Mouse (Mus musculus): ENCODE measurements around the gene Tpsg1. TPM values are rescaled to one million over a fixed set of nuclear protein-coding genes. Genes with fewer than 3 reads are reported as not detected.

The Tpsg1 gene
- 3.5 and 4.7 TPM in 2 replicates for polyA plus RNA-seq (2015; fragmentation: Nextera tagmentation; extraction: Ambion mirVana)

DNA sequence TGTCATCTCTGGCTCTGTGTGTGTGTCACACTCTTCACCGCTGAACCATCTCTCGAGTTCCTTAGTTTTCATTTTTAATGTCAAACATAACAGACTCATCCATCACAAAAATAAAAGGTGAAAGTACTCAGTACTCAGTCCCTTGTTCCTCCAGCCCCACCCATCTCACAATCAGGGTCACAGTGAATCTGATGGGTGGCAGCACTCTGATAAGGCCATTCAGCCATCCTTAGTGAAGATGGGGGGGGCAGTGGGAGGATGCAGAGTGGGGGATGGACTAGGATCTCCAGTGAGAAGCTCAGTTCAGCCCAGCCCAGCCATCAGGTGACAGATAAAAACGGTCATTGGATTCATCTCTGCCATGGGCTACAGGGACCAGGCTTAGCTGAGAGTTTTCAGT is at the start of gene Tpsg1:
Tpsg1 (plus strand) TSS at position 301 of the 400 bp plus-strand sequence.
- H3K27me3 ChIP-seq (replicated peaks), result no peaks in the 10 kb centered on the region
- no peak within 1 kb of the TSS for H3K4me3 ChIP-seq (replicated peaks)
- no peak within 1 kb of the TSS for H3K4me2 ChIP-seq
- no peak for ATAC-seq (ENCODE audit: insufficient read depth, low FRiP score, low read depth)
- H3K9ac ChIP-seq, result no peak within 1 kb of the TSS
- 83% methylated on average over 3 of the region's 3 CpGs for WGBS
- 0 out of 2 replicates have a peak, but pooled peaks cover 5% of the 10 kb centered on the region for H3K4me1 ChIP-seq
- H3K9me3 ChIP-seq, result no peaks in the 10 kb centered on the region
- no peak within 1 kb of the TSS for H3K27ac ChIP-seq
- H3K36me3 ChIP-seq, result no peaks in the 10 kb centered on the region

DNA sequence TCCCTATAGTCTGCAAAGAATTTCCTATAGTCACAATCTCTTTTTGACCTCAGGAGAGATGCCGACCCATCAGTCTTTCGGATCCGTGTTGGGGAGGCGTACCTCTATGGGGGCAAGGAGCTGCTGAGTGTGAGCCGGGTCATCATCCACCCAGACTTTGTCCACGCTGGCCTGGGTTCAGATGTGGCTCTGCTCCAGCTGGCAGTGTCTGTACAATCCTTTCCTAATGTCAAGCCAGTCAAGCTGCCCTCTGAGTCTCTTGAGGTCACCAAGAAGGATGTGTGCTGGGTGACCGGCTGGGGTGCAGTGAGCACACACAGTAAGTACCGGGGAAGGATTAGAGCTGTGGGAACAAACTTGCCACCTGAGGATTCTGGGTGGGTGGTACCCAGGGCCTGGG is 48.3 kb upstream of the Tpsg1 start:
- Histone ChIP-seq H3K27ac (no peak overlapping the region), H3K9ac (no peak overlapping the region), H3K36me3 (no peaks in the 10 kb centered on the region), H3K27me3 (replicated peaks) (0 out of 2 replicates have a peak, but pooled peaks cover 2% of the 10 kb centered on the region), H3K9me3 (no peaks in the 10 kb centered on the region), H3K4me1 (no peaks in the 10 kb centered on the region), H3K4me2 (no peak overlapping the region), H3K4me3 (replicated peaks) (no peak overlapping the region)
- 85% methylated on average over 8 of the region's 8 CpGs for WGBS
- no peak for ATAC-seq (ENCODE audit: insufficient read depth, low FRiP score, low read depth)

DNA sequence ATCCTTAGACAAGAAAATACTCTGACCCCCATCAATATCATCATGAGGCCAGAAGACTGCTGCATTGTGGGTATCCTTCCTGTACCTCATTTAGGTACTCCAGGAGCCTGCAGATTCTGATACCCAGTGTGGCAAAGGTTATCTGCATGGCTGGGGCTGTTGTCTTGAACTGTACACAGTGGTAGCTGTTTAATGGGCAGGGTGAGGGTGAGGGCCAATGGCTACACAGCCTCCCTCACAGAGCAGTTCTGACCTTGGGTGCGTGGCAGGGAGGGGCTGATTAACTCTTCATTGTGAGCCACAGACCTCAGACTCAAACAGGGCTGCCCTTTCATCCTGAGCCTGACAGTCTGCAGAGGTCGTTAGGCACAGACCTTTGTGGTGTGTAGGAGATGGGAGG is 46.1 kb upstream of the Tpsg1 start:
- no peak overlapping the region for H3K9ac ChIP-seq
- H3K36me3 ChIP-seq, result no peaks in the 10 kb centered on the region
- no peak overlapping the region for H3K4me2 ChIP-seq
- no peak overlapping the region for H3K27ac ChIP-seq
- H3K27me3 ChIP-seq (replicated peaks), result 0 out of 2 replicates have a peak, but pooled peaks cover 2% of the 10 kb centered on the region
- WGBS, result 9% methylated on average over 2 of the region's 2 CpGs
- no peaks in the 10 kb centered on the region for H3K9me3 ChIP-seq
- no peaks in the 10 kb centered on the region for H3K4me1 ChIP-seq
- ATAC-seq (ENCODE audit: insufficient read depth, low FRiP score, low read depth), result peak; percentile 47; the same call in 1 of the 2 replicates
- no peak overlapping the region for H3K4me3 ChIP-seq (replicated peaks)

DNA sequence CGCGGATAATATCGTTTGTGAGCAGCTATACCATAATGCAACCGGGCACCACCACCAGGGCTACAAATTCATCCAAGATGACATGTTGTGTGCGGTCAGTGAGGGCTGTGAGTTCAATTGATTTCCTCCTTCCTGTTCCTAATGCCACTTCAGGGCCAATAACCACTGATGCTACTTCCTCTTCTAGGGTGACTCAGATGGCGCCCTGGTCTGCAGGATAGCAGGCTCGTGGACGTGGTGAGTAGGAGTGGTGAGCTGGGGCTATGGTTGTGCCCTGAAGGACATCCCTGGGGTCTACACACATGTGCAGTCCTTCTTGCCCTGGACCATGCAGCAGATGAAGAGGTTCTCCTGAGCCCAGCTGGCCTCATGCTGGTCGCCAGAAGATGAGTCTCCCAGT is 36.8 kb upstream of the Tpsg1 start:
- no peaks in the 10 kb centered on the region for H3K36me3 ChIP-seq
- no peak overlapping the region for H3K4me2 ChIP-seq
- WGBS, result 71% methylated on average over 9 of the region's 9 CpGs

DNA sequence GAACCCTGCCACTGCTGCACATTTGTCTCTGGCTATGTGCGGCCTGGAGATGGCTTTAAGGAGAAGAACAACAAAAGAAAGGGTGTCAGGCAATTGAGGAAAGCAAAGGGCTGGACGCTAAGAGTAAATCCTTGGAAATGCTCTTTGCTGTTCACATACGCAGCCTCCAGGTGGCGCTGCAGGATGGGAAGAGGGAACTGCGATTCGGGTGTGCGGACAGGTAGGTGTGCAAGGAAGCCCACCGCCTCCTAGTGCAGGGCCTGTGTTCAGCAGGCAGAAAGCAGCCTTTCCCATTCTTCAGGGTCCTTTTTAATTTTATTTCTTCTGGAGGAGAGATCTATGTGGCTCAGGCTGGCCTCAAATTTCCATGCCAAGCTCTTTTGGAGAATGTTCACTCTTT is 35.1 kb upstream of the Tpsg1 start:
- Histone ChIP-seq H3K27me3 (replicated peaks) (peaks cover 4% of the 10 kb centered on the region; the same call in 1 of the 2 replicates), H3K9ac (no peak overlapping the region), H3K36me3 (no peaks in the 10 kb centered on the region), H3K27ac (no peak overlapping the region), H3K4me1 (no peaks in the 10 kb centered on the region), H3K4me2 (no peak overlapping the region), H3K4me3 (replicated peaks) (no peak overlapping the region), H3K9me3 (no peaks in the 10 kb centered on the region)
- no peak for ATAC-seq (ENCODE audit: insufficient read depth, low FRiP score, low read depth)
- WGBS, result 4% methylated on average over 8 of the region's 8 CpGs

More for the DNA sequence above, 36.8 kb upstream of the Tpsg1 start:
- H3K9me3 ChIP-seq, result no peaks in the 10 kb centered on the region
- peaks cover 4% of the 10 kb centered on the region; the same call in 1 of the 2 replicates for H3K27me3 ChIP-seq (replicated peaks)
- H3K9ac ChIP-seq, result no peak overlapping the region
- no peak overlapping the region for H3K27ac ChIP-seq
- H3K4me1 ChIP-seq, result no peaks in the 10 kb centered on the region
- H3K4me3 ChIP-seq (replicated peaks), result no peak overlapping the region
- no peak for ATAC-seq (ENCODE audit: insufficient read depth, low FRiP score, low read depth)

DNA sequence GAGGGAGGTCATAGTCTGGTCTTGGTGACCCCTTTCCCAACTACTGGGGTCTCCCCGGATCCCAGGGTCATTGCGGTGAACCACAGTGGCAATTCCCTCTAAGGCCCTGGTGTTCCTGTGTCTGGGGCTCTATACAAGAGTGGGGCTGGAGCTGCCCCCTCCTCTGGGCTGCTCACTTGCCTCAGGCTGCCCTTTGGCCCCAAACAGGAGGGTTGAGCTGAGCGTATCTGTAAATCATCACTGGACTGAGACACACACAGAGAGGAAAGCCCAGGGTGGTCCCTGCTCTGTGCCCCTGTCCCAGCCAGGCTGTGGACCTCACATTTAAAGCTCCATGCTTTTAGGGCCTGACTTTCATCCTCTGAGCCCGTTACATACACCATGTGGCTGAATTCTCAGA is 30.9 kb upstream of the Tpsg1 start:
- H3K9ac ChIP-seq, result no peak overlapping the region
- peaks cover 4% of the 10 kb centered on the region; the same call in 1 of the 2 replicates for H3K27me3 ChIP-seq (replicated peaks)
- no peaks in the 10 kb centered on the region for H3K4me1 ChIP-seq
- 76% methylated on average over 4 of the region's 4 CpGs for WGBS
- H3K27ac ChIP-seq, result no peak overlapping the region
- H3K36me3 ChIP-seq, result no peaks in the 10 kb centered on the region
- no peak for ATAC-seq (ENCODE audit: insufficient read depth, low FRiP score, low read depth)
- H3K4me3 ChIP-seq (replicated peaks), result no peak overlapping the region
- no peaks in the 10 kb centered on the region for H3K9me3 ChIP-seq
- no peak overlapping the region for H3K4me2 ChIP-seq

DNA sequence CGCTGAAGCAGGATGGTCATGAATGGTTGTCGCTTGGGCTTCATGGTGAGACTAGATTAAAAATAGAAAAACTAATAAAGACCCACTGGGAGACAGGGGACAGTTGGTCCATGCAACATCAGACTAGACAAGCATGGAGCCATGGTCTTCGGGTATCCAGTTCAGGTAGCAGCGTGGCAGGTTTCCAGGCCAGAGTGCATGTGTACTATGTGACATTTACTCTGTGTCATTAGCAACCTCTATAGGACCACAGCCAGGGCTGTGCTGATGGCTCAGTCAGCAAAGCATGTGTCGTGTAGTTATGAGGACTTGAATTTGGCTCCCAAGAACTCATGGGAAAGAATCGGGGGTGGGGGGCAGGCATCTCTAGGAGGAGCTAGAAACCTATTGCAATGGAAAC is 29.1 kb upstream of the Tpsg1 start:
- 82% methylated on average over 6 of the region's 6 CpGs for WGBS
- Histone ChIP-seq H3K36me3 (no peaks in the 10 kb centered on the region), H3K4me2 (no peak overlapping the region), H3K9ac (no peak overlapping the region), H3K27me3 (replicated peaks) (no peaks in the 10 kb centered on the region), H3K27ac (no peak overlapping the region), H3K4me1 (no peaks in the 10 kb centered on the region), H3K4me3 (replicated peaks) (no peak overlapping the region), H3K9me3 (no peaks in the 10 kb centered on the region)
- no peak for ATAC-seq (ENCODE audit: insufficient read depth, low FRiP score, low read depth)

DNA sequence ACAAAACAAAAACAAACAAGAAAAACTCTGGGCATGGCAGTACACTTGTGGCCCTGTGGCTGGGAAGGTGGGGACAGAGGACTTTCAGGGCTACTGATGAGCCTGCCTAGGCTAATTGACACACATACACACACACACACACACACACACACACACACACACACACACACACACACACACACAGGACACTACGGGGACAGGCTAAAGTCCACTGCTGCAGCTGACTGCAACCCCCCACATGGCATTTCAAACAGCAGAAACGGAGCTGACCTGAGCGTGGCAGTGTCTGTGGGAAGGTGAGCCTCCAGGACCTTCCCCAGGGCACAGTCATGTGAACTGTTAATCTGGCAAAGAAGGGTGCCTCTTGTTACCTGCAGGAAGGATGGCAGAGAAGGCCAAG is 27.6 kb upstream of the Tpsg1 start:
- Histone ChIP-seq H3K4me1 (no peaks in the 10 kb centered on the region), H3K27me3 (replicated peaks) (no peaks in the 10 kb centered on the region), H3K4me3 (replicated peaks) (no peak overlapping the region), H3K9me3 (no peaks in the 10 kb centered on the region), H3K4me2 (no peak overlapping the region), H3K27ac (no peak overlapping the region), H3K36me3 (no peaks in the 10 kb centered on the region), H3K9ac (no peak overlapping the region)
- ATAC-seq (ENCODE audit: insufficient read depth, low FRiP score, low read depth), result no peak
- WGBS, result 40% methylated on average over 3 of the region's 3 CpGs

DNA sequence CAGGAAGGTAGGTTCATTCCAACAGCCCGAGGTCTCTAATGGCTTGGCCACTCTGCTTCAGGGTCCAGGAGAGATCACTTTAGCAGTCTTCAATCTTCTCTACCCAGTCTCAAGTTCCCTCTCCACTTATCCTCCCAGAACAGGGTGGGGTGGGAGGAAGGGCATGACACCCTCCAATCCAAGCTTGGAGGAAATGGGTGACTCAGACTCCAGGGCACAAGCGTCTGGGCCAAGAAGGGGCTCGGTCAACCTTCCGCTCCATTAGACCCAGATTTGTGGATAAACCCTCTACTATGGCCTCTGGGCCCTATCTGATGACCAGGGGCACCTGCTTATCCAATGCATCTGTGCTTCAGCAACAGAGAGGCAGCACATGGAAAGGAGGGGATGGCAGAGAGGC is 23.6 kb upstream of the Tpsg1 start, which contains the start of gene Tpsab1:
Tpsab1 (minus strand) TSS at position 101 of the 400 bp plus-strand sequence.
- no peak within 1 kb of the TSS for H3K27ac ChIP-seq
- H3K9me3 ChIP-seq, result no peaks in the 10 kb centered on the region
- no peak within 1 kb of the TSS for H3K4me2 ChIP-seq
- H3K4me3 ChIP-seq (replicated peaks), result no peak within 1 kb of the TSS
- H3K9ac ChIP-seq, result no peak within 1 kb of the TSS
- H3K36me3 ChIP-seq, result no peaks in the 10 kb centered on the region
- no peaks in the 10 kb centered on the region for H3K27me3 ChIP-seq (replicated peaks)
- H3K4me1 ChIP-seq, result no peaks in the 10 kb centered on the region
- ATAC-seq (ENCODE audit: insufficient read depth, low FRiP score, low read depth), result no peak
- WGBS, result 87% methylated on average over 4 of the region's 4 CpGs

DNA sequence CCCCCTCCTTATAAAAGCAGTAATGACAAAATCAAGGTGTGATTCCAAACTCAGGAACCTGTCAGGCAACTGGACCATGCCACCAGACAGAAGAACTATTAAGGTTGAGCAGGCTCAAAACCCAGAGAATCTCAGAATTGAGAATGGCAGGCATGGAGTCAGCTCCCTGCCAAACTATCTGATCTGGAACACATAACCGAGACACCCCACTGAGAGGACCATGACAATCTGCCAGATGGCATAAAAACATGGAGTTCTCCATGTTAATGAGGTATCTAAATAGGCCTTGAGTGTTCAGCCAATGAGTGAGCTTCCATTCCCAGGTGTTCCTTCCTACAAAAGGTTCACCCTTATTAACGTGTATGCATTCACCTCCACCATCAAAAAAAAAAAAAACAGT is 7.8 kb upstream of the Tpsg1 start:
- Histone ChIP-seq H3K4me3 (replicated peaks) (no peak overlapping the region), H3K27ac (no peak overlapping the region), H3K4me2 (no peak overlapping the region), H3K4me1 (no peaks in the 10 kb centered on the region), H3K9me3 (no peaks in the 10 kb centered on the region), H3K27me3 (replicated peaks) (no peaks in the 10 kb centered on the region), H3K9ac (no peak overlapping the region), H3K36me3 (no peaks in the 10 kb centered on the region)
- ATAC-seq (ENCODE audit: insufficient read depth, low FRiP score, low read depth), result no peak
- WGBS, result 63% methylated on average over 2 of the region's 2 CpGs

DNA sequence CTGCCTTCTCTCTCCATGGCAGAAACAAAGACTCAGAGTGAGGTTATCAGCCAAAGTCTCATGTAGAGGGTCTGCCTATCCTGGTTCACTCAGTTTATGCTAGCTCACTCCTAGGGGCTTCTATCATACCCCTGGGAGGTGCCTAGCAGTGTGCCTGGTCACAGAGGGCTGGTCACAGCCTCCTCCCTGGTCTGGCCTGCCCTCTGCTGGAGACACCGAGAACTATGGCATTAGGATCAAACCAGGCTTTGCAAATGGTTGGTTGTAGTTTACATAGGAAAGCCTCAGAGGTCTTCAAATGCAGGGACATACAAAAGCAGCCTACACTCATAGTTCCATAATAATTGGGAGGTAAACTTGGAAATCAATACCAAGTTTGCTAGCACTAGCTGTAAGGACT is 5.3 kb upstream of the Tpsg1 start:
- no peak overlapping the region for H3K4me3 ChIP-seq (replicated peaks)
- H3K4me1 ChIP-seq, result no peaks in the 10 kb centered on the region
- ATAC-seq (ENCODE audit: insufficient read depth, low FRiP score, low read depth), result no peak
- no peak overlapping the region for H3K4me2 ChIP-seq
- H3K9ac ChIP-seq, result no peak overlapping the region
- H3K27me3 ChIP-seq (replicated peaks), result no peaks in the 10 kb centered on the region
- H3K27ac ChIP-seq, result no peak overlapping the region
- 6% methylated on average over 1 of the region's 1 CpGs for WGBS
- no peaks in the 10 kb centered on the region for H3K9me3 ChIP-seq
- no peaks in the 10 kb centered on the region for H3K36me3 ChIP-seq

DNA sequence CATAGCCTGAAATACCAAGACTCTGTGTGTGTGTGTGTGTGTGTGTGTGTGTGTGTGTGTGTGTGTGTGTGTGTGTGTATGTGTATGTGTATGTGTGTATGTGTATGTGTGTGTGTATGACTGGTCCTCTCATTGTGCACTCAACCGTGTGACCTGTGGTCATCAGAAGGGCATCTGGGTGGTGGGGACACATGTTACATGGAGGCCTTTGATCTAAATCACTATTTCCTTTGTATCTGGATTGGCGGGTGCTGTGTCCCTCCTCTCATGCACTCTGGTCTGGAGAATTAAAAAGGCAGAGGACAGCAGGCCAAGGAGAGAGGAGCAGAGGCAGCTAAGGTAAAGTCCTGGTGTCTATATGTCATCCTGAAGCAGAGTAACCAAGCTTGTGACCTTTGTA is 3.1 kb upstream of the Tpsg1 start, which contains the start of gene Tpsb2:
Tpsb2 (plus strand) TSS at position 301 of the 400 bp plus-strand sequence.
- H3K4me2 ChIP-seq, result no peak within 1 kb of the TSS
- no peak within 1 kb of the TSS for H3K27ac ChIP-seq
- H3K36me3 ChIP-seq, result no peaks in the 10 kb centered on the region
- WGBS, result 77% methylated on average over 2 of the region's 2 CpGs
- H3K27me3 ChIP-seq (replicated peaks), result no peaks in the 10 kb centered on the region
- H3K9me3 ChIP-seq, result no peaks in the 10 kb centered on the region
- no peak within 1 kb of the TSS for H3K4me3 ChIP-seq (replicated peaks)
- H3K4me1 ChIP-seq, result 0 out of 2 replicates have a peak, but pooled peaks cover 5% of the 10 kb centered on the region
- H3K9ac ChIP-seq, result no peak within 1 kb of the TSS
- no peak for ATAC-seq (ENCODE audit: insufficient read depth, low FRiP score, low read depth)

DNA sequence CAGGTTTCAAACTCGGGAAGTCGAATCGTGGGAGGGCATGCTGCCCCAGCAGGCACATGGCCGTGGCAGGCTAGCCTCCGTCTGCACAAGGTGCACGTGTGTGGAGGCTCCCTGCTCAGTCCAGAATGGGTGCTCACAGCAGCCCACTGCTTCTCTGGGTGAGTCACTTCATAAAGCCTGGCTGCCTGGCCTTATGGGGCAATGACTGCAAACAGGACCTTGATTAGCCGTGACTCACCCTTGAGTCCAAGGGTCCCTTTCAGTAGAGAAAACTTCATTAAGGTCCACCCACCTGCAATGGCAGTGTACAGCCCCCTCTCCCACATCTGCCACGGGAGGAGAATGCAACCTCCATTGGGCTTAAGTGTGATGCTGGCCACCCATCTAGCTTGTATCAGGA is 3.4 kb downstream of the Tpsg1 start:
- Histone ChIP-seq H3K4me1 (0 out of 2 replicates have a peak, but pooled peaks cover 5% of the 10 kb centered on the region), H3K4me2 (no peak overlapping the region), H3K27me3 (replicated peaks) (no peaks in the 10 kb centered on the region), H3K36me3 (no peaks in the 10 kb centered on the region), H3K9me3 (no peaks in the 10 kb centered on the region), H3K4me3 (replicated peaks) (no peak overlapping the region), H3K27ac (no peak overlapping the region), H3K9ac (no peak overlapping the region)
- WGBS, result 64% methylated on average over 8 of the region's 8 CpGs
- peak; percentile 78 for ATAC-seq (ENCODE audit: insufficient read depth, low FRiP score, low read depth)

All from stomach, embryonic 15.5 days (tissue).